Mouse (Mus musculus): ENCODE results near the gene Gdap1l1. TPM values are rescaled to one million over a fixed set of nuclear protein-coding genes. Genes with fewer than 3 reads are reported as not detected.

The Gdap1l1 gene
- polyA plus RNA-seq, 1 experiment from 2014 or later: 82.0 TPM

GRCm38 (mm10) chr2:163411840-163412239 lies 26.4 kb upstream of the Gdap1l1 start:
- Histone ChIP-seq H3K9ac (no peak overlapping the region), H3K4me3 (no peak overlapping the region), H3K4me2 (no peak overlapping the region), H3K9me3 (replicated peaks) (no peaks in the 10 kb centered on the region), H3K27ac (no peak overlapping the region), H3K27me3 (no peaks in the 10 kb centered on the region), H3K36me3 (ENCODE audit: poor library complexity, severe bottlenecking) (peaks cover 67% of the 10 kb centered on the region), H3K4me1 (no peaks in the 10 kb centered on the region)
- ATAC-seq: no peak
- 90% methylated on average over 4 of the region's 4 CpGs for whole genome bisulfite sequencing

GRCm38 (mm10) chr2:163412419-163412818 lies 25.9 kb upstream of the Gdap1l1 start:
- Histone ChIP-seq H3K9ac (no peak overlapping the region), H3K4me2 (no peak overlapping the region), H3K4me3 (no peak overlapping the region), H3K9me3 (replicated peaks) (no peaks in the 10 kb centered on the region), H3K36me3 (ENCODE audit: poor library complexity, severe bottlenecking) (peaks cover 61% of the 10 kb centered on the region), H3K27me3 (no peaks in the 10 kb centered on the region), H3K27ac (no peak overlapping the region), H3K4me1 (peaks cover 2% of the 10 kb centered on the region; the same call in 1 of the 2 replicates)
- ATAC-seq: no peak
- 95% methylated on average over 4 of the region's 4 CpGs for WGBS

- no peaks in the 10 kb centered on the region for H3K27me3 ChIP-seq
- H3K9me3 ChIP-seq (replicated peaks): no peaks in the 10 kb centered on the region
- H3K4me2 ChIP-seq: no peak overlapping the region
- 93% methylated on average over 9 of the region's 9 CpGs for WGBS
- no peak overlapping the region for H3K9ac ChIP-seq
- peaks cover 56% of the 10 kb centered on the region for H3K36me3 ChIP-seq (ENCODE audit: poor library complexity, severe bottlenecking)
- peaks cover 8% of the 10 kb centered on the region for H3K4me1 ChIP-seq
- ATAC-seq: no peak
- H3K4me3 ChIP-seq: no peak overlapping the region
- no peak overlapping the region for H3K27ac ChIP-seq
Measured at GRCm38 (mm10) chr2:163412846-163413590, 25.3 kb upstream of the Gdap1l1 start.

- H3K27ac ChIP-seq: no peak overlapping the region
- H3K9ac ChIP-seq: no peak overlapping the region
- H3K4me1 ChIP-seq: peaks cover 33% of the 10 kb centered on the region
- no peaks in the 10 kb centered on the region for H3K9me3 ChIP-seq (replicated peaks)
- no peak for ATAC-seq
- WGBS: 96% methylated on average over 6 of the region's 6 CpGs
- H3K36me3 ChIP-seq (ENCODE audit: poor library complexity, severe bottlenecking): peaks cover 25% of the 10 kb centered on the region
- no peak overlapping the region for H3K4me3 ChIP-seq
- no peak overlapping the region for H3K4me2 ChIP-seq
- H3K27me3 ChIP-seq: no peaks in the 10 kb centered on the region
Measured at GRCm38 (mm10) chr2:163417026-163417425, 21.2 kb upstream of the Gdap1l1 start.

GRCm38 (mm10) chr2:163417830-163418229 lies 20.4 kb upstream of the Gdap1l1 start:
- Histone ChIP-seq H3K27me3 (no peaks in the 10 kb centered on the region), H3K9ac (no peak overlapping the region; the same call in 1 of the 2 replicates), H3K4me3 (peak overlapping the region; percentile 91; the same call in 1 of the 2 replicates), H3K9me3 (replicated peaks) (no peaks in the 10 kb centered on the region), H3K4me2 (peak overlapping the region; percentile 96), H3K4me1 (peaks cover 33% of the 10 kb centered on the region), H3K27ac (no peak overlapping the region), H3K36me3 (ENCODE audit: poor library complexity, severe bottlenecking) (peaks cover 22% of the 10 kb centered on the region)
- no peak for ATAC-seq

- Histone ChIP-seq H3K9me3 (replicated peaks) (no peaks in the 10 kb centered on the region), H3K9ac (peak overlapping the region; percentile 84), H3K4me1 (peaks cover 33% of the 10 kb centered on the region), H3K27ac (peak overlapping the region; percentile 67; the same call in 1 of the 2 replicates), H3K4me3 (peak overlapping the region; percentile 91), H3K27me3 (no peaks in the 10 kb centered on the region), H3K4me2 (peak overlapping the region; percentile 96), H3K36me3 (ENCODE audit: poor library complexity, severe bottlenecking) (peaks cover 25% of the 10 kb centered on the region)
- ATAC-seq: no peak; the same call in 1 of the 2 replicates
- under 1% methylated on average over 35 of the region's 50 CpGs for WGBS
Measured at GRCm38 (mm10) chr2:163418841-163419345, 19.4 kb upstream of the Gdap1l1 start.

GRCm38 (mm10) chr2:163419346-163420045 lies 18.8 kb upstream of the Gdap1l1 start:
- ATAC-seq: peak; percentile 99
- Histone ChIP-seq H3K4me3 (peak overlapping the region; percentile 91), H3K4me2 (peak overlapping the region; percentile 96), H3K9me3 (replicated peaks) (no peaks in the 10 kb centered on the region), H3K9ac (peak overlapping the region; percentile 84), H3K27me3 (no peaks in the 10 kb centered on the region), H3K36me3 (ENCODE audit: poor library complexity, severe bottlenecking) (peaks cover 21% of the 10 kb centered on the region), H3K4me1 (peaks cover 33% of the 10 kb centered on the region), H3K27ac (peak overlapping the region; percentile 74)
- under 1% methylated on average over 50 of the region's 71 CpGs for WGBS

GRCm38 (mm10) chr2:163420366-163420886 lies 17.9 kb upstream of the Gdap1l1 start:
- peak overlapping the region; percentile 78 for H3K9ac ChIP-seq
- peak overlapping the region; percentile 25; the same call in 1 of the 2 replicates for H3K27ac ChIP-seq
- peak overlapping the region; percentile 91 for H3K4me3 ChIP-seq
- H3K27me3 ChIP-seq: no peaks in the 10 kb centered on the region
- WGBS: 35% methylated on average over 10 of the region's 10 CpGs
- ATAC-seq: no peak
- peaks cover 16% of the 10 kb centered on the region; the same call in 1 of the 2 replicates for H3K36me3 ChIP-seq (ENCODE audit: poor library complexity, severe bottlenecking)
- H3K9me3 ChIP-seq (replicated peaks): no peaks in the 10 kb centered on the region
- peaks cover 33% of the 10 kb centered on the region for H3K4me1 ChIP-seq
- H3K4me2 ChIP-seq: peak overlapping the region; percentile 80

GRCm38 (mm10) chr2:163422895-163423660 lies 15.2 kb upstream of the Gdap1l1 start:
- Histone ChIP-seq H3K9ac (no peak overlapping the region), H3K4me1 (peaks cover 25% of the 10 kb centered on the region), H3K4me3 (no peak overlapping the region), H3K4me2 (no peak overlapping the region), H3K9me3 (replicated peaks) (no peaks in the 10 kb centered on the region), H3K36me3 (ENCODE audit: poor library complexity, severe bottlenecking) (peaks cover 16% of the 10 kb centered on the region; the same call in 1 of the 2 replicates), H3K27me3 (no peaks in the 10 kb centered on the region), H3K27ac (no peak overlapping the region)
- ATAC-seq: no peak
- 88% methylated on average over 9 of the region's 9 CpGs for WGBS

GRCm38 (mm10) chr2:163424597-163424996 lies 13.7 kb upstream of the Gdap1l1 start, which contains the start of gene Oser1:
Gene Oser1 (minus strand): TSS chr2:163424697.
- H3K27me3 ChIP-seq: no peaks in the 10 kb centered on the region
- no peak within 1 kb of the TSS for H3K27ac ChIP-seq
- no peak for ATAC-seq
- no peaks in the 10 kb centered on the region for H3K9me3 ChIP-seq (replicated peaks)
- 87% methylated on average over 6 of the region's 6 CpGs for WGBS
- H3K9ac ChIP-seq: no peak within 1 kb of the TSS
- H3K4me2 ChIP-seq: no peak within 1 kb of the TSS
- H3K4me1 ChIP-seq: peaks cover 17% of the 10 kb centered on the region
- H3K4me3 ChIP-seq: no peak within 1 kb of the TSS
- H3K36me3 ChIP-seq (ENCODE audit: poor library complexity, severe bottlenecking): peaks cover 16% of the 10 kb centered on the region; the same call in 1 of the 2 replicates

- Histone ChIP-seq H3K9ac (no peak overlapping the region), H3K4me3 (no peak overlapping the region), H3K27me3 (no peaks in the 10 kb centered on the region), H3K4me2 (no peak overlapping the region), H3K36me3 (ENCODE audit: poor library complexity, severe bottlenecking) (0 out of 2 replicates have a peak, but pooled peaks cover 3% of the 10 kb centered on the region), H3K9me3 (replicated peaks) (no peaks in the 10 kb centered on the region), H3K27ac (no peak overlapping the region), H3K4me1 (no peaks in the 10 kb centered on the region)
- WGBS: 67% methylated on average over 4 of the region's 4 CpGs
- ATAC-seq: no peak
Measured at GRCm38 (mm10) chr2:163428346-163429011, 9.8 kb upstream of the Gdap1l1 start.

Measured in forebrain, embryonic 13.5 days (tissue).